Mouse (Mus musculus) C2C12 (cell line): ENCODE measurements around the gene Plet1. TPM values are rescaled to one million over a fixed set of nuclear protein-coding genes. Genes with fewer than 3 reads are reported as not detected.
A peak's percentile ranks its signal among the peaks of the same experiment; 100 is the strongest.

Experiments
- H3K27me3 ChIP-seq: one replicate; pipeline ENCODE4 v1.6.1; 2011; ENCODE audit not compliant: control insufficient read depth, insufficient read depth, insufficient read length
- H3K36me3 ChIP-seq: one replicate; pipeline ENCODE4 v1.6.1; 2011; ENCODE audit not compliant: control insufficient read depth, insufficient read depth
- H3K4me3 ChIP-seq: one replicate; pipeline ENCODE4 v1.5.1; 2011; ENCODE audit warnings: mild to moderate bottlenecking, control low read depth; ENCODE audit not compliant: poor library complexity, insufficient read depth, severe bottlenecking
- H3K79me2 ChIP-seq: one replicate; pipeline ENCODE4 v1.6.1; 2011; ENCODE audit not compliant: control insufficient read depth, insufficient read depth
- H3K79me3 ChIP-seq: one replicate; pipeline ENCODE4 v1.6.1; 2011; ENCODE audit warnings: low read depth, control low read depth
- H3ac ChIP-seq: one replicate; pipeline ENCODE3; 2011; ENCODE audit warnings: low read depth; ENCODE audit not compliant: control insufficient read depth, insufficient read length
- CEBPB ChIP-seq: IDR thresholded peaks from one replicate; pipeline ENCODE4 v1.6.1; 2011; ENCODE audit warnings: low read depth, mild to moderate bottlenecking, control low read depth, moderate library complexity
- CTCF ChIP-seq: IDR thresholded peaks from one replicate; pipeline ENCODE4 v1.5.1; 2011; ENCODE audit not compliant: control insufficient read depth, insufficient read depth, insufficient read length
- FOSL1 ChIP-seq: IDR thresholded peaks from one replicate; pipeline ENCODE4 v1.8.0; 2011; ENCODE audit warnings: mild to moderate bottlenecking, low read length; ENCODE audit not compliant: poor library complexity, insufficient read depth, severe bottlenecking
- MAX ChIP-seq: IDR thresholded peaks from one replicate; pipeline ENCODE4 v1.6.1; 2011; ENCODE audit warnings: mild to moderate bottlenecking, control low read depth
- MYOD1 ChIP-seq: IDR thresholded peaks from one replicate; pipeline ENCODE4 v1.6.1; 2011; ENCODE audit warnings: low read depth; ENCODE audit not compliant: control insufficient read depth, insufficient read length
- MYOG ChIP-seq: IDR thresholded peaks from one replicate; pipeline ENCODE4 v1.6.1; 2011; ENCODE audit not compliant: control insufficient read depth, insufficient read length; ENCODE audit errors: extremely low read depth
- USF1 ChIP-seq: IDR thresholded peaks from one replicate; pipeline ENCODE4 v1.6.1; 2011; ENCODE audit warnings: low read depth, mild to moderate bottlenecking, control low read depth, moderate library complexity
- long read RNA-seq, 2 experiments: library from polyadenylated mRNA; unstranded; transcript quantifications; one replicate each; pipeline ENCODE4 v2.0.0; 2019 to 2020
- polyA plus RNA-seq: library from polyadenylated mRNA; unstranded; fragments of >200 nt; fragmentation: generic; extraction: Trizol; gene quantifications from one replicate; pipeline ENCODE4 v1.2.1, GENCODE M21; 2012; ENCODE audit warnings: missing spikeins

Plet1 gene
- polyA plus RNA-seq = 0.35 TPM
- long read RNA-seq, experiment 1 = 0 reads
- long read RNA-seq, experiment 2, partial matches to known transcripts = 0 of 2 reads
- long read RNA-seq, experiment 2, other reads (novel, unspliced or antisense) = 2 of 2 reads

- H3K27me3 ChIP-seq = no peaks in the 10 kb centered on the region
- TF ChIP-seq MYOG = no peak
- TF ChIP-seq MYOD1 = no peak
- TF ChIP-seq CTCF = no peak
- no peak for TF ChIP-seq CEBPB
- no peak for TF ChIP-seq MAX
- no peak for TF ChIP-seq USF1
- no peaks in the 10 kb centered on the region for H3K79me3 ChIP-seq
- H3K79me2 ChIP-seq = no peaks in the 10 kb centered on the region
- H3K36me3 ChIP-seq = no peaks in the 10 kb centered on the region
- no peak within 1 kb of the TSS for H3ac ChIP-seq
- no peak within 1 kb of the TSS for H3K4me3 ChIP-seq
These were observed at the start of gene Plet1 for GRCm38 (mm10) chr9:50494311-50494710. Gene Plet1, plus strand, starts transcription at chr9:50494525.

- no peaks in the 10 kb centered on the region for H3K79me3 ChIP-seq
- no peaks in the 10 kb centered on the region for H3K36me3 ChIP-seq
- TF ChIP-seq CEBPB (no peak), MYOD1 (no peak), CTCF (no peak), MAX (no peak), MYOG (no peak), USF1 (no peak), FOSL1 (no peak)
- no peak overlapping the region for H3K4me3 ChIP-seq
- no peaks in the 10 kb centered on the region for H3K27me3 ChIP-seq
- no peaks in the 10 kb centered on the region for H3K79me2 ChIP-seq
- no peak overlapping the region for H3ac ChIP-seq
These were observed 45.3 kb upstream of the Plet1 start for GRCm38 (mm10) chr9:50449048-50449447.

- Histone ChIP-seq H3K27me3 (no peaks in the 10 kb centered on the region), H3K79me2 (no peaks in the 10 kb centered on the region), H3K36me3 (no peaks in the 10 kb centered on the region), H3K79me3 (no peaks in the 10 kb centered on the region), H3ac (no peak overlapping the region), H3K4me3 (no peak overlapping the region)
- no peak for TF ChIP-seq MYOG
- TF ChIP-seq CTCF = no peak
- TF ChIP-seq MAX = no peak
- no peak for TF ChIP-seq USF1
These were observed 42.7 kb upstream of the Plet1 start for GRCm38 (mm10) chr9:50451456-50452218.

GRCm38 (mm10) chr9:50452303-50452775 lies 42.0 kb upstream of the Plet1 start:
- Histone ChIP-seq H3K79me2 (no peaks in the 10 kb centered on the region), H3K27me3 (no peaks in the 10 kb centered on the region), H3K79me3 (no peaks in the 10 kb centered on the region), H3K36me3 (no peaks in the 10 kb centered on the region), H3ac (no peak overlapping the region), H3K4me3 (no peak overlapping the region)
- TF ChIP-seq MYOD1 (no peak), CTCF (peak; percentile 97)

GRCm38 (mm10) chr9:50457596-50457995 lies 36.7 kb upstream of the Plet1 start:
- H3K79me3 ChIP-seq = no peaks in the 10 kb centered on the region
- H3ac ChIP-seq = no peak overlapping the region
- H3K79me2 ChIP-seq = no peaks in the 10 kb centered on the region
- TF ChIP-seq CTCF (no peak), MYOD1 (peak; percentile 26)
- no peaks in the 10 kb centered on the region for H3K27me3 ChIP-seq
- no peak overlapping the region for H3K4me3 ChIP-seq
- no peaks in the 10 kb centered on the region for H3K36me3 ChIP-seq

- H3ac ChIP-seq = no peak overlapping the region
- H3K27me3 ChIP-seq = no peaks in the 10 kb centered on the region
- H3K4me3 ChIP-seq = no peak overlapping the region
- H3K36me3 ChIP-seq = no peaks in the 10 kb centered on the region
- H3K79me2 ChIP-seq = no peaks in the 10 kb centered on the region
- H3K79me3 ChIP-seq = no peaks in the 10 kb centered on the region
- no peak for TF ChIP-seq FOSL1
- no peak for TF ChIP-seq CTCF
- TF ChIP-seq MYOD1 = no peak
- no peak for TF ChIP-seq MAX
- TF ChIP-seq CEBPB = no peak
- no peak for TF ChIP-seq MYOG
- no peak for TF ChIP-seq USF1
These were observed 34.8 kb upstream of the Plet1 start for GRCm38 (mm10) chr9:50459537-50459936.
